Mouse (Mus musculus): ENCODE measurements around the gene Serf2. TPM values are rescaled to one million over a fixed set of nuclear protein-coding genes. Genes with fewer than 3 reads are reported as not detected.

Serf2 gene
- polyA plus RNA-seq, 1 experiment: not detected

DNA sequence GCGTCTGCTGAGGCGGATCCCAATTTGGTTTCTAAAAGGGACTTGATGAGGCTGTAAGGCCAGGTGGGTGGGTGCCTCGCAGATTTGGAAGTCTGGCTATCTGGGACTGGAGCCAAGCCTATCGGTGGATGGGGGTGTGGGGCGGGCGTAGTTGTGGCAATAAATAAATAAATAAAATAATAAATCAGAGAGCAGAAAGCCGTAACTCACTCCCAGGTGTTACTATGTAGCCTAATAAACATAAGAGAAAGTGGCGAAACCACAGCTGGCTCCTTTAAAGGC, 6.0 kb upstream of the Serf2 start:
- Histone ChIP-seq H3K4me3 (ENCODE audit: insufficient read depth, low read depth, low read length) (no peak overlapping the region), H3K4me1 (ENCODE audit: control insufficient read depth, insufficient read depth, low read length) (peaks cover 12% of the 10 kb centered on the region), H3K27ac (ENCODE audit: insufficient read depth, low read depth, low read length) (no peak overlapping the region)
- 15% methylated on average over 8 of the region's 8 CpGs for whole genome bisulfite sequencing
- TF ChIP-seq CTCF (IDR thresholded peaks at IDR 0.05; ENCODE audit: insufficient read depth, low read depth, low read length) (no peak), POLR2A (IDR thresholded peaks at IDR 0.05; ENCODE audit: insufficient read depth, low read depth, low read length) (no peak)

DNA sequence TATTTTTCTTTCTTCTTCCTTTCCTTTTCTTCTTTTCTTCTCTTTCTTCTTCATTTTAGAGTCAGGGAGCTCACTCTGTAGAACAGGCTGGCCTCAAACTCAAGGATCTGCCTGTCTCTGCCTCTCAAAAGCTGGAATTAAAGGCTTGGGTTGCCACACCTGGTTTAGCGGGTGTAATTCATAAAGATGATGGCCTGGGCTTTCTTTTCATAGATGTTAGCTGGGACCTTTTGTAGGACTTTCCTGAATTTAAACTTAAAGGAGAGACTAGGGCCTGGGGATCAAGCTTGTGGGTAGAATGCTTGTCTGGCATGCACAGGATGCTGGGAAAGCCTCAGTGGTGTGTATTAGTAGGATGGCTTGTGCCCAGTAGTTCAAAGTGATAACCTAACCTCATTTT, 4.8 kb upstream of the Serf2 start, which contains the start of gene Ell3:
TSS of gene Ell3 (minus strand) at position 101 of the 400 bp plus-strand sequence.
- Histone ChIP-seq H3K4me3 (ENCODE audit: insufficient read depth, low read depth, low read length) (no peak within 1 kb of the TSS), H3K27ac (ENCODE audit: insufficient read depth, low read depth, low read length) (no peak within 1 kb of the TSS), H3K4me1 (ENCODE audit: control insufficient read depth, insufficient read depth, low read length) (peaks cover 12% of the 10 kb centered on the region)
- 95% methylated on average over 1 of the region's 1 CpGs for WGBS
- no peak for TF ChIP-seq POLR2A (IDR thresholded peaks at IDR 0.05; ENCODE audit: insufficient read depth, low read depth, low read length)
- TF ChIP-seq CTCF (IDR thresholded peaks at IDR 0.05; ENCODE audit: insufficient read depth, low read depth, low read length): no peak

DNA sequence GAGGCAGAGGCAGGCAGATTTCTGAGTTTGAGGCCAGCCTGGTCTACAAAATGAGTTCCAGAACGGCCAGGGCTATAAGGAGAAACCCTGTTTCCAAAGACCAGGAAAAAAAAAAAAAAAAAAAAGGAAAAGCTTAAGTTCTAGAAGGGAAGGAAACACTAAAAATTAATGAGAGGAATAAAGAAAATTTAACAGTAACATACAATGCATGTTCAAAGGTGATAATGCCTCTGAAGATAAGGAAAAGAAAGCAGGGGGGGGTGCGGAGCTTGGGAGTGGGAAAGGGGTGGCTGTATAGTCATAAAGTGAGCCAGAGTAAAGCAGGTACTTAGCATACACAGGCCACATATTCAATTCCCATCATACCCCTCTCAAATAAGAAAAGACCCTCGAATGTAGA, 3.9 kb upstream of the Serf2 start:
- H3K27ac ChIP-seq (ENCODE audit: insufficient read depth, low read depth, low read length): no peak overlapping the region
- TF ChIP-seq POLR2A (IDR thresholded peaks at IDR 0.05; ENCODE audit: insufficient read depth, low read depth, low read length) (no peak), CTCF (IDR thresholded peaks at IDR 0.05; ENCODE audit: insufficient read depth, low read depth, low read length) (no peak)
- peaks cover 15% of the 10 kb centered on the region for H3K4me1 ChIP-seq (ENCODE audit: control insufficient read depth, insufficient read depth, low read length)
- 84% methylated on average over 3 of the region's 3 CpGs for WGBS
- H3K4me3 ChIP-seq (ENCODE audit: insufficient read depth, low read depth, low read length): no peak overlapping the region

DNA sequence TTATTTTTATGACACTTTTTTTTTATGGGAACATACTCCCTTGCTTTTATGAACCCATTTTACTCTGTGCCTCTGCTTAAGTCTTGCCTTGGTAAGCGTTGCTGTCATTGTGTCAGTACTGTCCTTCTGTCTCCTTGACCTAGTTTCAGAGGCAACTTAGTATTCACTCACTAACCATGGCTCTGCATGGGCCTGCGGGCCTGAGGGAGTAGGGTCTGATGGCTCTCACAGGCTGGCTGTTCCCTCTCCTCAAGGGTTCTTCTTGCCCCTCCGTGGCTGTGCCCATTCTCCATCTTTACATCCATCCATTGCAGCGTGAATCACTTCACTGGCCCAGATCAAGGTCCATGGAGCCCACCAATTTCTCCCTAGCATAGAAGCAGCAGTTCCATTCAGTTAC, 2.5 kb upstream of the Serf2 start:
- H3K4me1 ChIP-seq (ENCODE audit: control insufficient read depth, insufficient read depth, low read length): peaks cover 20% of the 10 kb centered on the region
- WGBS: 81% methylated on average over 4 of the region's 4 CpGs

DNA sequence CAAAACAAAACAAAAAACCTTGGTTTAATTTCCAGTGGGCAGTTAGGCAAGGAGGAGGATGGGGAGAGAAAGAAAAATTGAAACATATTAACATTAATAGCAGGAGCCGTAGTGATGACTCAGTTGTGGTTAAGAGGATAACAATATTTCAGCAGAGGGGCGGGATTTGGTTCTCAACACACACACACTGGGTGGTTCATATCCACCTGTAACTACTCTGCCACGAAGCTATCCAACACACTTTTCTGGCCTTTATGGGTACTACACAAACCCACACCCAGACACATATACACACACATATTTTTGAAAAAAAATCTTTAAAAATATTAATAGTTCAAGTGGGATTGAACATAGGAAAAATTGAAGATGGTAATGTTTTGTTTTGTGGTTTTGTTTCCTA, 2.0 kb upstream of the Serf2 start:
- Histone ChIP-seq H3K4me3 (ENCODE audit: insufficient read depth, low read depth, low read length) (no peak overlapping the region), H3K27ac (ENCODE audit: insufficient read depth, low read depth, low read length) (no peak overlapping the region), H3K4me1 (ENCODE audit: control insufficient read depth, insufficient read depth, low read length) (peaks cover 17% of the 10 kb centered on the region)
- 88% methylated on average over 3 of the region's 3 CpGs for WGBS
- no peak for TF ChIP-seq CTCF (IDR thresholded peaks at IDR 0.05; ENCODE audit: insufficient read depth, low read depth, low read length)
- no peak for TF ChIP-seq POLR2A (IDR thresholded peaks at IDR 0.05; ENCODE audit: insufficient read depth, low read depth, low read length)

More for the DNA sequence above, 2.5 kb upstream of the Serf2 start:
- Histone ChIP-seq H3K27ac (ENCODE audit: insufficient read depth, low read depth, low read length) (no peak overlapping the region), H3K4me3 (ENCODE audit: insufficient read depth, low read depth, low read length) (no peak overlapping the region)
- TF ChIP-seq POLR2A (IDR thresholded peaks at IDR 0.05; ENCODE audit: insufficient read depth, low read depth, low read length) (no peak), CTCF (IDR thresholded peaks at IDR 0.05; ENCODE audit: insufficient read depth, low read depth, low read length) (no peak)

DNA sequence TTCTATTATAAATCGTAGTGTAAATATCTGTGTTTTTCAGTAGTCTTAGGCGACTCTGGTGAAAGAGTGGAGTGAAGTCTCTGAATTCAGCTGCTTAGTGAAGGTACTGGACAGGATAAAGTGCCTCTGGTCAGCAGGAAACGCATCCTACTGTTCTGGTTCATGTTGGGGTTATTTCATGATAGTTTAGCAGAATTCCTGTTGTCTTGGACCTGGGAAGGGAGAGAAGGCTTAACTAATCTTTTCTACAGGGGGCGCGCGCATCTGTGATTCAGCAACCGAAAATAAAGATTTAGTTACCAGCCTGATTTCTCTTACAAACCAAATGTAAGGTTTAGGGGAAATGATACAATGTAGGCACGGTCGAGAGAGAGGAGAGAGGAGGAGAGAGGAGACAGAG, 859 bp upstream of the Serf2 start:
- Histone ChIP-seq H3K27ac (ENCODE audit: insufficient read depth, low read depth, low read length) (peak overlapping the region; percentile 39; the same call in 1 of the 2 replicates), H3K4me1 (ENCODE audit: control insufficient read depth, insufficient read depth, low read length) (peaks cover 10% of the 10 kb centered on the region), H3K4me3 (ENCODE audit: insufficient read depth, low read depth, low read length) (no peak overlapping the region)
- TF ChIP-seq CTCF (IDR thresholded peaks at IDR 0.05; ENCODE audit: insufficient read depth, low read depth, low read length): no peak
- no peak for TF ChIP-seq POLR2A (IDR thresholded peaks at IDR 0.05; ENCODE audit: insufficient read depth, low read depth, low read length)
- 11% methylated on average over 9 of the region's 9 CpGs for WGBS

DNA sequence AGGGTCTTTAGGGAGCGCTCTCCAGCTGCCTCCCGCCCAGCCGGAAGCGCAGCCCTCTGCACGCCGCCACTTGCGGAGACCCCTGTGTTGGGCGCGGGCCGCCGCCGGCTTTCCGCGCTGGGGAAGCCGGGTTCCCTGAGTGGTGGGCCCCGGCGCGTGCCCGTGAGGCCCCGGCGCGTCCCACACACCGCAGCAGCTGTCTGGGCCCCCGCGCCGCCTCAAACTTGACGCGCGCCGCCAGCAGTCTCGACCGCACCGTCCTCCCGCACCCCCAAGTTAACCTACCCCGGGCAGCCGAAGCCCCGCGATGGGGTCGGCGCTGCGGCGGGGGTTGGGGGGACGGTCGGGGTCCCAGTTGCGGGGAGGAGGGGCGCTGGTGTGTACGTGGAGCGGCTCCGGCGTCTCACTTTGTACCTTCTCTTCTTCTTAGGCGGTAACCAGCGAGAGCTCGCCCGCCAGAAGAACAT, 583 bp downstream of the Serf2 start:
- under 1% methylated on average over 54 of the region's 54 CpGs for WGBS
- peaks cover 10% of the 10 kb centered on the region for H3K4me1 ChIP-seq (ENCODE audit: control insufficient read depth, insufficient read depth, low read length)
- TF ChIP-seq CTCF (IDR thresholded peaks at IDR 0.05; ENCODE audit: insufficient read depth, low read depth, low read length): no peak
- TF ChIP-seq POLR2A (IDR thresholded peaks at IDR 0.05; ENCODE audit: insufficient read depth, low read depth, low read length): no peak
- peak overlapping the region; percentile 84 for H3K27ac ChIP-seq (ENCODE audit: insufficient read depth, low read depth, low read length)
- peak overlapping the region; percentile 89 for H3K4me3 ChIP-seq (ENCODE audit: insufficient read depth, low read depth, low read length)

DNA sequence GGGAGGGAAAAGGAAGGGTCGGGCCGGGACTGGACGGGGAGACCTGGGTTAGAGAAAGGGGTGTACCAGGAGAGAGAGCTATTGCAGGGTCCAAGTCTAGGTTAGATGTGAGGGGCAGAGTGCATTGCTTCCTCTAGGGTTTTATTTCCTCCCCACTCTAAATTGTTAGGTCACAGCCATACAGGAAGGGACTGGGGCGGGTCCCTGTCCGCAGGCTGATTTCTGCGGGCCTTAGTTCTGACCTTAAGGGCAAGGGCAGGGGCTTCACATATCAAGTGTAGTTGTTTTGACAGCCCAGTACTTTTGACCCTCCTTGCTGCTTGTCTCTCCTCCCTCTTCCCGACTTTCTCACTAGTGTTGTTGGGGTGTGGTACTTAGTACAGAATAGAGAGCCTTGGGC, 1.1 kb downstream of the Serf2 start:
- Histone ChIP-seq H3K27ac (ENCODE audit: insufficient read depth, low read depth, low read length) (no peak overlapping the region; the same call in 1 of the 2 replicates), H3K4me1 (ENCODE audit: control insufficient read depth, insufficient read depth, low read length) (peaks cover 10% of the 10 kb centered on the region), H3K4me3 (ENCODE audit: insufficient read depth, low read depth, low read length) (peak overlapping the region; percentile 89)
- TF ChIP-seq POLR2A (IDR thresholded peaks at IDR 0.05; ENCODE audit: insufficient read depth, low read depth, low read length) (no peak), CTCF (IDR thresholded peaks at IDR 0.05; ENCODE audit: insufficient read depth, low read depth, low read length) (no peak)
- 2% methylated on average over 7 of the region's 7 CpGs for WGBS

DNA sequence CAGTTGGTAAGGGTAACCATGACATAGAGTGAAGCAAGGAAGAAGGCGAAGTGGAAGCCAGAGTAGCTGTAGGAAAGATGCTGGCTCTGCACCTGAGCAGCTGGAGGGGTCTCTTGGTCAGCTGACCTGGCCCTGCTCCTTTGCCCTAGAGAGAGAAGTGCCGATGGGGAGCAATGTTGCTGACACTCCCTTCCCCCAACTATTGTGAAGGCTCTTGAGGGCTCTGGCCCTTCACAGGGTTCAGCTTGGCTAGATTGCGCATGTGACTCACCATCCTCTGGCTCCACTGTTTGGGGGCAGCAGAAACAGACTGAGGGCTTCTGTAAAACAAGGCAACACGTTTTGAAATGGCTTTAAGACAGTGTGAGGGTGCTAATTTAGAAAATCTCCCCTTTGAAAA, 3.4 kb downstream of the Serf2 start:
- TF ChIP-seq POLR2A (IDR thresholded peaks at IDR 0.05; ENCODE audit: insufficient read depth, low read depth, low read length): no peak
- TF ChIP-seq CTCF (IDR thresholded peaks at IDR 0.05; ENCODE audit: insufficient read depth, low read depth, low read length): no peak
- no peak overlapping the region for H3K27ac ChIP-seq (ENCODE audit: insufficient read depth, low read depth, low read length)
- 67% methylated on average over 4 of the region's 4 CpGs for WGBS
- H3K4me3 ChIP-seq (ENCODE audit: insufficient read depth, low read depth, low read length): no peak overlapping the region
- H3K4me1 ChIP-seq (ENCODE audit: control insufficient read depth, insufficient read depth, low read length): peaks cover 10% of the 10 kb centered on the region

DNA sequence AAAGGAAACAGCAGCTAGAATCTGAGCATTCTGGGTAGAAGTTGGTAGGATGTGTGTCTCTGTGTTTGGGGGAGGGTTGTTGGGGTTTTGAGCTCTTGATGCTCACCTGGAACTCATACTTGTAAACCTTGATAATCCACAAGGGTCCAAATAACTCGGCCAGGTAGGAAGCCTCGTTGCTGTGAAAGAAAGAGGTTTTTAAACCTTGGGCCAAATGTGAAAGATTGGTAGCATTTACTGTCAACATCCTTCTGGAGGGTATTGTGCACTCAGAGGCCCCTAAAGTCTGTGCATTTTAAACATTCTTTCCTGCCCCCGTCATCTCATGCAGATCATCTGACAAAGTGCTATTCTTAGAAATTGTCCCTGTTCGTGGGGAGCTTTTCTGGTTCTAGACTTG, 4.0 kb downstream of the Serf2 start, which contains the start of gene Hypk:
TSS of gene Hypk (plus strand) at position 301 of the 400 bp plus-strand sequence.
- WGBS: 64% methylated on average over 4 of the region's 4 CpGs
- Histone ChIP-seq H3K4me3 (ENCODE audit: insufficient read depth, low read depth, low read length) (no peak within 1 kb of the TSS), H3K27ac (ENCODE audit: insufficient read depth, low read depth, low read length) (no peak within 1 kb of the TSS), H3K4me1 (ENCODE audit: control insufficient read depth, insufficient read depth, low read length) (peaks cover 10% of the 10 kb centered on the region)
- TF ChIP-seq POLR2A (IDR thresholded peaks at IDR 0.05; ENCODE audit: insufficient read depth, low read depth, low read length) (no peak), CTCF (IDR thresholded peaks at IDR 0.05; ENCODE audit: insufficient read depth, low read depth, low read length) (no peak)

All from olfactory bulb, adult 2 months (tissue).